Mouse (Mus musculus) adrenal gland, postnatal 0 days (tissue): ENCODE measurements around the gene Gm20431. TPM values are rescaled to one million over a fixed set of nuclear protein-coding genes. Genes with fewer than 3 reads are reported as not detected.

ENCODE experiments used
- microRNA-seq: library from miRNA; unstranded; fragments of <30 nt; microRNA quantifications from one replicate; pipeline ENCODE4, GENCODE M21; 2016; ENCODE audit warnings: borderline replicate concordance; ENCODE audit not compliant: insufficient number of aligned reads
- polyA plus RNA-seq: library from polyadenylated mRNA; unstranded; fragments of >200 nt; fragmentation: Nextera tagmentation; extraction: Ambion mirVana; gene quantifications from 2 replicates; pipeline ENCODE4 v1.2.1, GENCODE M21; 2015

The Gm20431 gene
- polyA plus RNA-seq, result 2.8 TPM in 1 of 2 replicates, not detected in the other

DNA sequence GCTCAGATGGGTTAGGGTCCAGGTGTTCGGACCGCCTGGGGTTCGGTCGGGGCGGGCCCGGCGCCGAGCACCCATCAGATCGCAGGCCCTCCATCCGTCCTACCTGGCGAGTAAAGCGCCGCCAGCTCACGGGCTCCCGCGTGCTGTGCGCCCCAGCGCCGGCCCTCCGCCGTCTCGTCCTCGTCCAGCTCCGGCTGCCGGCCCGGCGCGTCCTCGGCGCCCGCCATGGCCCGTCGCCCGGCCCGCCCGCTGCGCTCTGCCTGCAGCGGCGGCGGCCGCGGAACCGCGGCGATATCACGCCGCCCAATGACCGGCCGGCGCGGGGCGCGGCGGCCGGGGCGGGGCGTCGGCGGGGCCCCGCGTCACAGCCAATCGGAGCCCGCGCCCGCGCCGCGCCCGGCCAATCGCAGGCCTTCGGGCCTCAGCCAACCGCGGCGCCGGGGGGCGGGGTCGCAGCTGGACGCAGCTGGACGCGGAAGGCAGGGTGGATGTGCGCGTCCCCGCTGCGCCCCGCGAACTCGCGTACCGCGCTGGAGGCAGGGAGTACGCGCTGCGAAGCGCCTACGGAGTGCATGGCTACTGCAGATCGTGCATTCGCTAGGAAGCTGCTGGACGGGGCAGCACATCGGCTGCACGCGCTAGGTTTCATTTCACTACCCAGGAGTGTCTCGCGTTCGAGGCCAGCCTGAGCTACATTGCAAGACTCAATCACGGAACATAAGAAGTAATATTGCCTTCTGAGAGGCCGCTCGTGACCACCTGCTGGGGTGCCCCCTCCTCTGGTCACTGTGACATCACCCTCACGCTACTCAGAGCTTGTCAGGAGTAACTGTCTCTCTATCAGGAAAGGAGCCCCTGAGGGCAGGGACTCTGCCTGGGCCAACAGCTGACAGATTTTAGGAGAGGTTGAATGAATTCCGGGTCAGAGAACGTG lies at the start of gene Gm20431:
Gene Gm20431, minus strand, starts transcription at position 227 of the 934 bp plus-strand sequence.

DNA sequence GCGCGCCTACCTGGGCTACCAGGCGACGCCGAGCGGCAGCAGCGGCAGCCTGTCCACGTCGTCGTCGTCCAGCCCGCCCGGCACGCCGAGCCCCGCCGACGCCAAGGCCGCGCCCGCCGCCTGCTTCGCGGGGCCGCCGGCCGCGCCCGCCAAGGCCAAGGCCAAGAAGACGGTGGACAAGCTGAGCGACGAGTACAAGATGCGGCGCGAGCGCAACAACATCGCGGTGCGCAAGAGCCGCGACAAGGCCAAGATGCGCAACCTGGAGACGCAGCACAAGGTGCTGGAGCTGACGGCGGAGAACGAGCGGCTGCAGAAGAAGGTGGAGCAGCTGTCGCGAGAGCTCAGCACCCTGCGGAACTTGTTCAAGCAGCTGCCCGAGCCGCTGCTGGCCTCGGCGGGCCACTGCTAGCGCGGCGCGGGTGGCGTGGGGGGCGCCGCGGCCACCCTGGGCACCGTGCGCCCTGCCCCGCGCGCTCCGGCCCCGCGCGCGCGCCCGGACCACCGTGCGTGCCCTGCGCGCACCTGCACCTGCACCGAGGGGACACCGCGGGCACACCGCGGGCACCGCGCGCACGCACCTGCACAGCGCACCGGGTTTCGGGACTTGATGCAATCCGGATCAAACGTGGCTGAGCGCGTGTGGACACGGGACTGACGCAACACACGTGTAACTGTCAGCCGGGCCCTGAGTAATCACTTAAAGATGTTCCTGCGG lies 28.4 kb upstream of the Gm20431 start, which contains the start of gene Tmem189:
Gene Tmem189, minus strand, starts transcription at position 322 of the 718 bp plus-strand sequence.

DNA sequence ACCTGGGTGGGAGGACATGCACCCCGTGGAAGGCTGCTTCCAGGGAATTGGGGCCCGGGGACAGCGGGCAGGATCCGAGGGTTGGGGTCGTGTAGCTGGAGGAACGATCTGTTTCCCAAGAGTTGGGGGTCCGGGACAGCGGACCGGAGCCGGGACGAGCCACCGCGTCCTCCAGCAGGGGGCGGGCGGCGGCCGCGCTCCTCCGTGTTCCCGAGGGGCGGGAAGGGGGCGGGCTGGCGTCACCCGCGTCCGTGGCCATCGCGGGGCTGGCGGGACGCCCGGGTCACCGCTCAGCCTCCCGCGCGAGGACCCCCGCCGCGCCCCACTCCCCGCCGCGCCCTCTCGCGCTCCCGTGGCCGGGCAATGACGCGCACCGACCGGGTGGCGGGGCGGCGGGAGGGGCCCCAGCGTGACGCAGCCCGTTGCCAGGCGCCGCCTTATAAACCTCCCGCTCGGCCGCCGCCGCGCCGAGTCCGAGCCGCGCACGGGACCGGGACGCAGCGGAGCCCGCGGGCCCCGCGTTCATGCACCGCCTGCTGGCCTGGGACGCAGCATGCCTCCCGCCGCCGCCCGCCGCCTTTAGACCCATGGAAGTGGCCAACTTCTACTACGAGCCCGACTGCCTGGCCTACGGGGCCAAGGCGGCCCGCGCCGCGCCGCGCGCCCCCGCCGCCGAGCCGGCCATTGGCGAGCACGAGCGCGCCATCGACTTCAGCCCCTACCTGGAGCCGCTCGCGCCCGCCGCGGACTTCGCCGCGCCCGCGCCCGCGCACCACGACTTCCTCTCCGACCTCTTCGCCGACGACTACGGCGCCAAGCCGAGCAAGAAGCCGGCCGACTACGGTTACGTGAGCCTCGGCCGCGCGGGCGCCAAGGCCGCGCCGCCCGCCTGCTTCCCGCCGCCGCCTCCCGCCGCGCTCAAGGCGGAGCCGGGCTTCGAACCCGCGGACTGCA lies 27.5 kb upstream of the Gm20431 start, which contains the start of gene Cebpb:
Gene Cebpb, plus strand, starts transcription at position 418 of the 954 bp plus-strand sequence.

DNA sequence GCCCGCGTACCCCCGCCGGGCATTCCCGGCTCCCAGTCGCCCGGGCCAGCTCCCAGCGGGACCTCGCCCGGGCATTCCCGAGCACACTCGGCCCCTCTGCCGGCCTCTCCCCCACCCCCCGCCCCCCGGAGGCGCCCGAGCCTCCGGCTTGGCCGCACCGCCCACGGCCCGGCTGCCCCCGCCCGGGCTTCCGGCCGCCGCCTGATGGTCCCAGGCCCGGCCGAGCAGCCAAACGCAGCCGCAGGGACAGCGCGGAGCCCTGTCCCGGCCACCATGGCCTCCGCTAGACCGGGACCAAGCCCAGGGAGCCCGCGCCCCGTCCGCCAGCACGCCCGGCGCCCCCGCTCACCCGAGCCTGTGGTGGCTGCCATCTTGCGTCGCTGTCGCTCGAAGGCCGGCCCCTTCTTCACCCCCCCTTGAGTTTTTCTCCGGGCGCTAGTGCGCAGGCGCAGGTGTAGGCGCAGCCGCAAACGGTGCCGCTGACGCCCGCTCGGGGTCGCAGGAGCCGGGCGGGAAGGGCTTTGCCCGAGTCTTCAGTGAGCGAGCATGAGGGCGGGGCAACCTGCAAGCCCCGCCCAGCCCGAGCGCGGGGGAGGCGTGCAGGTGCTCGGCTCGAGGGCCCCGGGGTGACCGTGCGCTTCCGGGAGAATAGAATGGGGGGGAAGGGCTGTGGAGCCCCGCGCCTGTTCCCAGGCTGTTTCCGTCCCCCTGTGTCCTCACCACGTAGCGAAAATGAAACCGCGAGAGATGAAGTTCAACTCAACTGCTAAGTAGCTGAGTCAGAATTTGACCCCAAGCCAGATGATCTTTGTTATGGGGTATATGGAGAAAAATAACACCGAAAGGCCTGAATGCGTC lies 29.5 kb downstream of the Gm20431 start, which contains the start of gene Ube2v1:
Gene Ube2v1, minus strand, starts transcription at position 505 of the 858 bp plus-strand sequence.

Small RNAs within 50 kb of the gene (microRNA-seq; reads per million reads assigned to microRNA genes)
- not detected for gene Gm22355

Other genes with a start within 250 kb of the Gm20431 start
- gene Slc9a8, start 239.8 kb downstream of the Gm20431 start, polyA plus RNA-seq, result 10.7 and 19.3 TPM in 2 replicates
- 55.5 and 62.7 TPM in 2 replicates for gene Rnf114, start 168.9 kb downstream of the Gm20431 start, polyA plus RNA-seq
- gene Spata2, start 168.6 kb downstream of the Gm20431 start, polyA plus RNA-seq, result 8.8 and 13.6 TPM in 2 replicates
- gene Snai1, start 123.3 kb downstream of the Gm20431 start, polyA plus RNA-seq, result 19.3 and 19.9 TPM in 2 replicates
- gene Ube2v1, start 29.4 kb downstream of the Gm20431 start, polyA plus RNA-seq, result 183 and 240 TPM in 2 replicates
- 109 and 222 TPM in 2 replicates for gene Cebpb, start 27.4 kb upstream of the Gm20431 start, polyA plus RNA-seq
- 29.0 and 33.5 TPM in 2 replicates for gene Tmem189, start 28.3 kb upstream of the Gm20431 start, polyA plus RNA-seq